Mouse (Mus musculus) adrenal gland, postnatal 25 days (tissue): ENCODE data around the gene Odc1. TPM values are rescaled to one million over a fixed set of nuclear protein-coding genes. Genes with fewer than 3 reads are reported as not detected.
"Not testable (repeated sequence)": the region's sequence is repeated elsewhere in the genome, so short reads cannot be mapped to it uniquely, and the experiment has no call there.

Experiments
- DNase-seq: peaks from one replicate; pipeline ENCODE4 v3.0.0; 2021; ENCODE audit warnings: mixed read lengths
- total RNA-seq: library from RNA; stranded (reverse); gene quantifications from 2 replicates; pipeline ENCODE4 v1.2.3, GENCODE M21; 2021

The Odc1 gene
- total RNA-seq, 1 experiment from 2014 or later, result 289 TPM

DNA sequence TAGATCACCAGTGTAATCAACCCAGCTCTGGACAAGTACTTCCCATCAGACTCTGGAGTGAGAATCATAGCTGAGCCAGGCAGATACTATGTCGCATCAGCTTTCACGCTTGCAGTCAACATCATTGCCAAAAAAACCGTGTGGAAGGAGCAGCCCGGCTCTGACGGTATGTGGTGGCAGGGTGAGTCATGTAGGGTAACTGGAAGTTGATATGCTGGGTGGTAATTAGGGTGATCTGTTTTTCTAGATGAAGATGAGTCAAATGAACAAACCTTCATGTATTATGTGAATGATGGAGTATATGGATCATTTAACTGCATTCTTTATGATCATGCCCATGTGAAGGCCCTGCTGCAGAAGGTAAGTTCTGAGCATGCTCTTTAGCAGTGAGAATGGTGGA lies 4.8 kb downstream of the Odc1 start:
- DNase-seq, result not testable (repeated sequence)

DNA sequence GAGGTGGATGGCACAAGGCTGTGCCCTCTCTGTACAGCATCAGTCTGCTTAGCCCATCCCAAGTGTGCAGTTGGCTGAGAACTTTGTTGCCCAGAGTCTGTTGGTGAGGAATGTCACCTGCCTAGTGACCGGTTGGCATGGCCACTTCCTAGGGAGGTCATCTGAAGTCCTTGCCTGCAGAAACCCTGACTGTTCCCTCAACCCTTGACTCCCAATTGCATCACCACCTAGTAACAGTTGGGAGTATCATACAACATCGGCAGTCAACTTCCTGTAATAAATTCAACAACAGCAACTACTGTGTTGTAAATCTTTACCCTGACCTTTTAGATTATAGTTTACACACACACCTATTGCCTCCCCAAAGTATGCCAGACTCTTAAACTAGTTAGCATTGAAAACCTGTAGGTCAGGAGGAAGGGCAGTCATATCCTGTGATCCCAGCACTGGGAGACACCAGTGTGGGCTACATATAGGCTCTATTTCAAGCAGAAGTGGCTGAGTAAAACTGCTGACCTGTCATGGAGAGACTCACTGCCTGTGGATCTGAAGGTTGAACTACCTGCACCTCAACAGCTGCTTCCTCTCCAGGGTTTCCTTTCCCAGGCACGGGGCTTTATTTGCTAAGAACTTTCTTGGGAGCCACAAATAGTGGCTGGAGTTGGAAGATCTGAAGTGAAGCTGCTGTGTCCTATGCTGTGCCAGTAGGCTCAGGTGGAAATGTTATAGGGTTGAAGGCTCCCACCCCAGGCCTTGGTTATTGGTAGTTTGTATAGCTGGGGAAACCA lies 6.8 kb downstream of the Odc1 start:
- no peak for DNase-seq

DNA sequence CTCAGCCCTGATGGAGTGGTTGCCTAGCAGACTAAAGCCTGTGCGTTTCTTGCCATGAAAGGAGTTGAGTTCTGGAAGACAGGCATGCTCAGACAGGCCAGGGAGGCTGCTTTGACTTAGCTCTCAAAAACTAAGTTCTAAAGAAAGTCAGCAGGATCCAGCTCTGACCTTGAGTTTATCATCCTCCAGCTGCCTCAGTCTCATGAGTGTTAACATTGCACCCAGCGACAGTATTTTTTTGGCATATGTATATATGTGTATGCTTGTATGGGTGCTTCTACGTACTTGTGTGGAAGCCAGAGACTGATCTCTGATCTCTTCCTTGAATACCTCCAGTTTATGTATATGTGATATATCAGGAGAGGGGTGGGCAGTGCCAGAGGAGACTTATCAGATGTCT lies 7.8 kb downstream of the Odc1 start:
- no peak for DNase-seq

DNA sequence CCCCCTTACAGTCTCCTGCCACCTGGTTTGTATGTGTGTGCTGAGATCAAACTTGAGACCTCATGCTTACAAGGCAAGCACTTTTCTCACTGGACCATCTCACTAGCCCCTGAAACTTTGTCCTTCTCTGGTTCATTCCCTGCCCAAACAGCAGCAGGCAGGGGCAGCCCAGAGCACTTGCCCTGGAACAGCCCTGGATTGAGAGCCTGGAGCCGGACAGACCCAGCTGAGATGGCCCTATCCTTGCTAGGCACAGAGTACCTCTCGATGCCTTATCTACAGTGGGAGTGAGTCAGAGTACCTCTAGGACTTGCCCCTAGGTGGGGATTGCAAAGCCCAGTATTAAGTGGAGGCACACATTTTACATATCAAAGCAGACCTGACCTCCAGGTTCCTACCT lies 8.4 kb downstream of the Odc1 start:
- DNase-seq, result no peak

DNA sequence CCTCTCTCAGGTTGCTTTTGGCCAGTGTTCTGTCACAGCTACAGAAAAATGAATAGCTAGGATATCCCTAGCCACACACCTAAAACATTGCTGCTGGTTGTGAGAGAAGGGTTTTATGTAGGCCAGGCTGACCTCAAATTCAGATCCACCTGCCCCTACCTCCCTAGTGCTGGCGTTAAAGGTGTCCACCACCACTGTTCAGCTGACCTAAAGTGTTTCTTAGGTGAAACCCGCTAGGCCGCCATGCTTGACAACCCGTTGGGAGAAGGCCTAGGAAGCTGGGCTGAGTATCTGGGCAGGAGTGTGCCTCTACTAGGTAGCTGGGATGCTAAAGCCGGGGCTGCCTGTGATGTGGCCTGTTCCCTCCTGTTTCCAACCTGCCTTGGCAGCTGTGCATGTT lies 9.0 kb downstream of the Odc1 start:
- no peak for DNase-seq

DNA sequence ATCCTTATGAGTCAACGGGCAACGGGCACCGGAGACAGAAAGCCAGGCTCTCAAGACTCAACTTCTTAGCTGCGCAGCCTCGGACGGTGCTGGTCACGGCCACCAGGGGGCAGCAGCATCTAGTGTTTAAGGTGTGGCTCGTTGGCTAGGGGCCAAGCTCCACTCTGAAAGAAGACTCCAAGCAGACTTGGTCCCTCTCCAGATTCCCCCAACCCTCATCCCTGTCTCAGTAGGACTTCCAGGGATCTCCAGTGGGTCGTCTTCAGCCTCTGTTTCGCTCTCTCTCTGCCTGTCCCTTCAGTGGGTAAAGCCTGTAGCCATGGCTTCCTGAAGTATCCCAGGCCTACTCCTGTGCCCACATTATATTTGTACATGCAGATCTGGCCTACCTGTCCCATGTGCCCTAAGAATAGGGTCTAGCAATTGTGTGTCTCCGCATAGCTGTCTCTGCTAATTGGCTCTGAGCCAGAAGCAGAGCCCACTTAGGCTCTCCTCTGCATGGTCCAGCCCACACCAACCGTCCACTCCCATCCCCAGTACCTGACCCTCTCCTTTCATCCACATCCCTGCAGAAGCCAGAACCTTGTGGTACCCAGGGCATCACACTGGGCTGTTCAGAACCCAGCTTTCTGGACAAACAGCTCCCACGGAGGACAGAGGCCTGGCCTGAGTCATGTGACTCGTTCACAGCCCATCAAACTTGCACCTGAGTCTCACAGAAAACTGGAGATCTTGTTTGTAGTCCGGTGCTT lies 9.8 kb downstream of the Odc1 start:
- DNase-seq, result peak; percentile 90

DNA sequence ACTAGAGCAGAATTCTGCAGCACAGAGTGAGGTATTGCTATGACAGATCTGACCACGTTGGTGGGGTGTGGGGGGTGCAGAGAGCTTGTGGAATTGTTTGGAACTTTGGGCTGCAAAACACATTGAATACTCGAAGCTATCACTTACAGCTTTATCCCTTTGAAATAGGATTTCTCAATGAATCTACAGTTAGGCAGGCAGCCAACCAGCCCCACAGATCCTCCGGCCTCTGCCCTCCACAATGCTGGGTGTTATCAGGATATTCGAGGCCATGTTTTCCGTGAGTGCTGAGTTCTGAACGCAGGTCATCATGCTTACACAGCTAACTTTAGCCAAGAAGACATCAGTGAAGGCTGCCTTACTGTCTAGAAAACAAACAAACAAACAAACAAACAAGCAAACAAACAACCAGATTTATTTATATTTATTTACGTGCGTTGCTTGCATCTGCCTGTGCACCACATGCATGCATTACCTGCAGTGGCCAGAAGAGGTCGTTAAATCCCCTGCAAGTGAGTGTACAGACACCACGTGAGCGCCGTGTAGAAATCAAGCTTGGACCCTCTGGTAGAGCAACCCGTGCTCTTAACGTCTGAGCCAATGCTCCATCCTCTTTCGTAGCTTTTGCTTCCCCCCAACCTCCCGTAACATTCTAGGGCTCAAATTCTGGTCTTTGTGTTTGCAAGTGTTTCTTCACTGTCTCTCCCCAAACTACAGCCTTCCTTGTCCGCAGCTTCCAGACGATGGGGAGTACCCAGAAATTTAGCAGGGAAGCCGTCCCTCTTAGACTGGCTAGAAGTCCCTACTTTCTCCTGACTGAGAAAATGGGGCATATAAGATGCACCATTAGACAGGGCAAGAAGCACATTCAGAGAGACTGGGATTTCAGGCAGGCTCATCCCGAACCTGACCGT lies 12.1 kb downstream of the Odc1 start:
- DNase-seq, result peak; percentile 74

DNA sequence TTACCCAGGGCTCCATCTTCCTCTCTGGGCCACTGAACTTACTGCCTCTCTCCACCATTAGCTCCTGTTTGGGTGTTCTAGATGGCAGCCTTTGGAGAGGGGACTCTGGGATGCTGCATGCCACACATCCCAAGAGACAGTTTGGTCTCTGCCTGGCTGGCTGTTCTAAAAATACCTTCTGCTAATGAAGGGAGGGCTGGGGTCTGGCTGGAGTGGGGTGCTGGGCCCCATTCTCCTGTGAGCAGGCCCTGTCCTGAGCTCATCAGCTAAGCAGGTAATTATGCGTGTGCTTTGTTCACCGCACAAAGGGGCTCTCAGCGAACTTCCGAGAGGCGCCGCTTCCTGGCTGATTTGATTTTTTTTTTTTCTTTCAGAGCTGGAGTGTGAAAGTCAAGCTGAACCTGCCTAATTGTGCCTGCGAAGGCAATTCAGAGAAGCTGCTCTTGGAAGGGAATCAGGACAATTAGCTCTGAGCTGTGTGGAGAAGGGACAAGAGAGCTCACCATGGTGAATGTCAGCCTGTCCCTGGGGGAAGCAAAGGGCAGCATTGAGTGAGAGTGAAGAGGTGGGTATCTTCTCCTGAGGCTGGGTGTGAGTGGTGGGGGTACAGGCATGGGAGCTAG lies 12.9 kb downstream of the Odc1 start:
- no peak for DNase-seq

DNA sequence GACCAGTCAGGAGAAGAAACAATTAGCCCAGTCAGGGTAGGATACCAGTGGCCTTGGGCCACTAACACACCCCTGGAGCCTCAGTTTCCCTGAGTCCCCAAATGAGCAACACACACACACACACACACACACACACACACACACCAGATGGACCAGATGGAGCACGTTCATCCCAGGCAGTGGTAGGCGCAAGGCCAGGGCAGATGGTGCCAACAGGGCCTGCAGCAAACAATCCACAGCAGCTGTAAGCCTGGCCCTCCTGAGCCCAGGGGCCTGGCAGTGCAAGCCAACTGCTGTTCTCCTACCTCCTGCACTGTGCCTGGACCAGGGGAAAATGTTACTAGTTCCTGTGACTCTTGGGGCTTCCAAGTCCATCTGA lies 13.4 kb downstream of the Odc1 start:
- DNase-seq, result no peak

DNA sequence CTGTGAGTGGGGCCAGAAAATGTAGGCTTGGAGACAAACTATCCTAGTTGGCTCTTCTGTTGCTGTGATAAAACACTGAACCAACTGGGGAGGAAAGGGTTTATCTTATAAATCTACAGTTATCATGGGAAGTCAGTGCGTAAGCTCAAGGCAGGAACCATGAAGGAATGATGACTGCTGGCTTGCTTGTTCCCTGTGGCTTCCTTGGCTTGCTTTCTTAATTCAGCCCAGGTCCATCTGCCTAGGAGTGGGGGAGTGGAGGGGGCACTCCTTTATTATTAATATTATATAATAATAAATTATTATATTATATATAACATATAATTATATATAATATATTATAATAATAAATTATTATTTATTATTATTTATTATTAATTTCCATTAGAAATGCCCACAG lies 17.8 kb downstream of the Odc1 start:
- no peak for DNase-seq

DNA sequence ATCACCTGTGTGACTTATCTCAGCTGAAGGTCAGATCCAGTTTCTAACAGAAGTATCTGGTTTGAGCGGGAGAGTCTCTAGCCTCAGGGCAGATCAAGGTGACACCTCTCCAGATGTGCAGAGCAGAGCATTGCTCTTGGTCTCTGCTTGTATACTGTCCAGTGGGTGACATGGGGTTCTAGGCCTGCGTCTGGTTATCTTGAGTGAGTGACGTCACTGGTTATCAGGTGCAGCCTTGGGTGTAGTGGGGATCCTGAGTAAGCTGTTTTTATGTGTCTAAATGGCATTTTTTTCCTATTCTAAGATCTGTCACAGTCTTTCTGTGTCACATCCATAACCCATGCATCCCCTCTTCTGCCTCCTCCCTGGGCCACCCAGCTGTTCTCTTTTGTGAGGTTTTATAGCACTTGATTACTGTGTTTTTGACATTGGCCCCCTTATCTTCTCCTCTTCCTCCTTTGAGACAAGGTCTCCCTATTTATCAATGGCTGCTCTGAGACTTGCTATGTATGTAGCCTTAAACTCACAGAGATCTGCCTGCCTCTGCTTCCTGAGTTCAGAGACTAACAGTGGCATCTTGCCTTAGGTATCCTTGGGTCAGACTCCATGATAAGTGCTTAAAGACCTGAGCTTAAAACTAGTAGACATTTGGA lies 20.9 kb downstream of the Odc1 start:
- no peak for DNase-seq

DNA sequence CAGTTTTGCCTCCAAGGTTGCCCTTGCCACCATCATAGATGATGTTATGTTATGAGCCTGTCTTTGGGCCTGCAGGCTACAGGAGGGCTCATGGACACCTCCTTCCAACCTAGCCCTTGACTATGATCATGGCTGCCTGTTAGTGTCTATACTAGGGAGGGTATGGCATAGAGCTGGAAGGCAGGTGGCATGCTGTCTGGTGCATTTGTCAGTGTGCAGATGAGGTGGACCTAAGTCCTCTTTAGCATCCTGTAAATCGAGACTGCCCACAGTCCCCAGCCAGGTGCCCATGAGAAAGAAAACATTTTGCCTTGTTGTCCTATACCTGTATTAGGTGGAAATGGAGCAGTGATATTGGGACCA lies 21.4 kb downstream of the Odc1 start:
- DNase-seq, result no peak

DNA sequence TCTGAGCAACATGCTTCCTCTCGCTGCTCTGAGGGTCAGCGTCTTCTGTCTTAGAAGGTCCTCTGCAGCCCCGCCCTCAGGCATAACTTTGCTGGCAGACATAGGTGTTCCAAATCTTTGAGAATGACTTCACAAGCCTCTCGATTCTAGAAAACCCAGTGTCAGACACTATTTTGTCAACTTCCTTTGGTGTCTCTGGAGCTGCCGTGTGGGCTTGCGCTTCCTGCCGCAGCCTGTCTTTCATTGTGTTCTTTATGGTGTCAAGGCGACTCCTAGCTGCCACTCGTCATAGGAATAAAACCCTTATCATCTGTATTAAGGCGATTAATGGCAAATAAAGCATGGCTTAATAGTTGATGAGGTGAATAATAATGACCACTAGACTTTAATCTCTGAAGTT lies 24.0 kb downstream of the Odc1 start:
- no peak for DNase-seq

DNA sequence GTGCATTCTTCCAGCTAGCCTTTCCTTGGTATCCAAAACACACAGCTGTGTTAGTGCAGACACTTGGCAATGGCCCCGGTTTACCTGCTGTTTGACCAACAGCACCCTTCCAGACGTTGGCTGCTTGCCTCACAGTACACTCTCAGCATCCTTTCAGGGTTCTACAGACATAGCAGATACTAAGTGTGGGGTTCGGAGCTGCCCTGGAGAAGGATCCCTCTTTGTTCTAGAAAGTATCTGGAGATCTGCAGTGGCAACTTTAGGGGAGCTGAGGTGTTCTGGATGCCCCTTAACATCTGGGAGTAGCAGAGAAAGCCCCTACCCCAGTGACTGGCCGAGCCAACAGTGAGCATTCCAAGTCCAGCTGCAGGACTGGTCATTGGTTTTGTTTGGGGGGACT lies 30.0 kb downstream of the Odc1 start:
- no peak for DNase-seq

DNA sequence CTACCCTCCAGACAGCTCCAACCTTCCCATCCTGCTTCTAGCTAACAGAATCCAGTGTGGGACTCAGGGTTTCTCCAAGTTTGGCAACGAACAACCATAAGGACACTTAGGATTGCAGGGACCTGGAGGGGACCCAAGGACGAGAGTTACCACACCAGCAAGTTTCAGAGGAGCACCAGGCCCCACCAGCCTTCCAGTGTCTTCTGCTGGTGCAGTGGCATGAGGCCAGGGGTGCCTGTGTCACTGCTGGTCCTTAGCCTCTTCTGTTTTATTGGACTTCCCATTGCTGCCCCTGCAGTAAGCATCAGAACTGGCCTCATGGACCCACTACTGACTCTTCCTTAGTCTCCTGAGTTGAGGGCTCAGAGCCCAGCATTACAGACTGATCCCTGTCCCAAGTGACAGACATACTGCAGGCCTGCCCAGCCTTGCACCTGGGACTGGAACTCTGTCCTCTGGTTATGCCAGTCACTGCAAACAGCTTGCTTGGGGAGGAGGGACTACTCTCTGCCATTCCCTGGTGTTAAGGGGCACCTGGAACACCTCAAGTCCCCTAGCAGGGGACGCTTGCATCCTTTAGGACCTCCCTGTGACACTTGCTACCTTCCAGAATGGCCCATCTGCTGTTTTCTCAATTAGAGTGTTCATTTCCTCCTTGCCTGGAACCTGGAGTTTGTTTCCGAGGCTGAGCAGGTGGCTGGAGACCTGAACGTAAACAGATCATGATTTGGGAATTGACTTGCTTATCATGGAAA lies 30.7 kb downstream of the Odc1 start:
- no peak for DNase-seq

DNA sequence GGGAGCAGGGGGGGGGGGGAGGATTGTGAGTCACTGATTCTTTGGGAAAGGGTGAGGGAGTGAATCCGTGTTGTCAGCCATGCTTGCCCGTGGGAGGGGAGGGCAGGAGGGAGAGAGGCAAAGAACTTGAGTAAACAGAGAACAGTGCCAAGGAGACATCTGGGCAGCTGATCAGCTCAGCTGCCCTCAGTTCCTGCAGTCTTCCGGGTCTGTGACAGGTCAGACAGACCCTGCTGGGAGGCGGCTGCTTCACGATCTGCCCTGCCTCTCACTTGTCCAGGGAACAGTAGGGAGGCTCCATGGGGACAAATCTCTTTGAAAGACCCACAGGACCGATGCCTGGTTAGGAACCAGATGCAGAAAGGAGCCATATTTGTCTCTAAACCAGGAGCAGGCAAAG lies 31.4 kb downstream of the Odc1 start:
- no peak for DNase-seq

DNA sequence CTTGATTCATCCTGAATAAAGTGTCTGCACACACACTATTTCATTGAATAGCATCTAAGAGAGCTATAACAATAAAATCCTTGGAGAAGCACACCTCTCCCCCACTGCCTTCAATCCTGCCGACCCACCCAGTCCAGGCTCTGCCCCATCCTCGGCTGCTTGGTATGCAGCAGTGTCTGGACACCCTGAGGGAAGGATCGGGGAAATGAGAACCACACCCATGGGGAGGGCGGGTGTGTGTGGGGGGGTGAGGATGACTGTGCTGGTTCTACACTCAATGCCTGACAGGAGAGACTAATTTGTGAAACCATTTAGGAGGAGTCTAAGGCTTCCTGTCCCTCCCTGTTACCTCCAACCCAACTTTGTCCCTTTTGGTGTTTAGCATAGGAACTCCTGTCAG lies 34.0 kb downstream of the Odc1 start:
- DNase-seq, result no peak

DNA sequence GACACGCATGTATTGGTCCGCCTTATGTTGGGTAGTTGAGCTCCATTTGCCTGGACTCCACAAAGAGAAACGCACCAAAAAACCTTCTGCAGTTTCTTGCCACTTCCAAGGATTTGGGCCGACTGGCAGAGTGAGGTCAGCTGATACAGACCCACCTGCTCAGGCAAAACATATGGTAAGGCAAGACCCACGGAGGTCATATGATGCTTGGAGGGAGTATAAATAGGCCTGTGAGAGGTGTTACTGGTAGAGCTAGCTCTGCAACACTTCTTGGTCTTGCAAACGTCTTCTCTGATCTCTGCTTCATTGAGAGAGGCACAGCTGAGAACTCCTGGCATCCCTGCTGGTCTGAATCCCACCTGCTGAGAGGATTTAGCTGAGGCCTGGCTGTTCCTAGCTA lies 36.4 kb downstream of the Odc1 start:
- no peak for DNase-seq

DNA sequence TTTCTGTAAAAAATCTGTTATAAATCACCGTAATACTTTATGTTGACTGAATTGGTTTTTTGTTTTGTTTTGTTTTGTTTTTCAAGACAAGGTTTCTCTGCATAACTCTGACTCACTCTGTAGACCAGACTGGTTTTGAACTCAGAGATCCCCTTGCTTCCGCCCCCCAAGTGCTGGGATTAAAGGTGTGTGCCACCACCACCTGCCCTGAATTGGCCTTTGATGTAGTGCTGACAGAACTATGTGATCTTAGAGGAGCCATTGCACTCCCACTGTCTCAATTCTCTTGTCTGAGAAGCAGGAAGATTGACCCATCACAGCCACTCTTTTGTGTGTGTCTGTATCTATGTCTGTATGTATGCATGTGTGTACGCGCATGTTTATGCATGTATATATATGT lies 37.8 kb downstream of the Odc1 start:
- no peak for DNase-seq

DNA sequence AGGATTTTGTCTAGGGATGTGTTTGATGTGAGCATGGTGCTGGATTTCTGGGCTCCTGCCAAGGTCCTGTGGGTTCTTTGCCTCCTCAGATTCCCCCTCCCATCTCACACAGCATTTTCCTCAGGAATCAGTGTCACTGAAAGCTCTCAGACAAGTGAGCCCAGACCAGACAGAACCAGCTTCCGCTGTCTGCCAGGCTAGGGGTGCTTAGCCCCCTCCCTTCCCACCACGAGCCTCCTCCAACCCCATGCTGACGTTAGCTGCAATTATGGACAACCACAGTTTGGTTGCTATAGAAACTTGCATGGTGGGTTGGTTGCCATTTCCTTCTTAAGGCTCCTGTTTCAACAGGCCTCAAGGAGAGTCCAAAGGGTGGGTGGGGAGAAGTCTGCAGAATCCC lies 39.3 kb downstream of the Odc1 start:
- no peak for DNase-seq

DNA sequence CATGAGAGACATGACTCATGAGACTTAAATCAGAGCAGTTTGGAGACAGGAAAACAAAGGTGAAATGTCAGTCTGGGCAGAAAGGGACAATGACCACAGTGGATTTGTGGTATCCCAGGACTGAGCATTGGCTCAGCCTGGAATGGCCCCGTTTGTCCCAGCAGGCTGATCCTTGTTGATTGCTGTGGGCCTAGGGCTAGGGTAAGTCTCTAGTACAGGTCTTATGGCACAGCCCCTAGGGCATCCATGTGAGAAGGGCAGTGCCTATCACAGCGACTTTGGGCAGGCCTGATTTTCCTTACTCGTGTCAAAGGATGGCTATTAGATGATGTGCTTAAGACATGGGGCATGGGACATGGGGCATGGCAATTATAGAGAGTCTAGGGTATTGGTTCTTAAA lies 41.4 kb downstream of the Odc1 start:
- DNase-seq, result no peak
